Mouse (Mus musculus) heart, embryonic 11.5 days (tissue): ENCODE results near the gene Ntrk3. TPM values are rescaled to one million over a fixed set of nuclear protein-coding genes. Genes with fewer than 3 reads are reported as not detected.

Experiments used
- ATAC-seq: fragments of 200-750 bp; cut with Nextera tagmentation; replicated peaks from 2 replicates; pipeline ENCODE4 v1.8.0; 2017; ENCODE audit warnings: moderate library complexity; ENCODE audit not compliant: insufficient number of reproducible peaks, low FRiP score, low TSS enrichment
- H3K27ac ChIP-seq: fragments of 300-500 bp; sonication (generic); 2 replicates; pipeline ENCODE4 v1.5.1; 2014; ENCODE audit warnings: mild to moderate bottlenecking, low read depth, low read length
- H3K27me3 ChIP-seq: fragments of 300-500 bp; sonication (generic); 2 replicates; pipeline ENCODE4 v1.6.1; 2014; ENCODE audit warnings: mild to moderate bottlenecking, low read length, mixed read lengths; ENCODE audit not compliant: control insufficient read depth, insufficient read depth
- H3K36me3 ChIP-seq: fragments of 300-500 bp; sonication (generic); 2 replicates; pipeline ENCODE4 v1.6.1; 2014; ENCODE audit warnings: mild to moderate bottlenecking, low read length, moderate library complexity, mixed read lengths; ENCODE audit not compliant: control insufficient read depth, insufficient read depth
- H3K4me1 ChIP-seq: fragments of 300-500 bp; sonication (generic); 2 replicates; pipeline ENCODE4 v1.6.1; 2014; ENCODE audit warnings: low read length; ENCODE audit not compliant: control insufficient read depth, insufficient read depth
- H3K4me2 ChIP-seq: fragments of 300-500 bp; sonication (generic); 2 replicates; pipeline ENCODE4 v1.6.1; 2014; ENCODE audit warnings: mild to moderate bottlenecking, moderate library complexity
- H3K4me3 ChIP-seq: fragments of 300-500 bp; sonication (generic); 2 replicates; pipeline ENCODE4 v1.5.1; 2014; ENCODE audit warnings: low read depth, low read length
- H3K9ac ChIP-seq: fragments of 300-500 bp; sonication (generic); 2 replicates; pipeline ENCODE4 v1.6.1; 2014; ENCODE audit warnings: mild to moderate bottlenecking, low read depth, low read length, moderate library complexity
- H3K9me3 ChIP-seq: fragments of 300-500 bp; sonication (generic); replicated peaks from 2 replicates; pipeline ENCODE4 v1.6.1; 2016; ENCODE audit warnings: low read length; ENCODE audit not compliant: control insufficient read depth
- WGBS: fragments of 180-500 bp; shearing (Covaris S2); extraction: QIAGEN DNeasy Blood & Tissue Kit; methylation state at CpG from one replicate; pipeline ENCODE4 v1.1.7; 2014; ENCODE audit not compliant: insufficient replicate concordance; 5-methylcytosine and 5-hydroxymethylcytosine counted together
- polyA plus RNA-seq: library from polyadenylated mRNA; unstranded; fragments of >200 nt; fragmentation: Nextera tagmentation; extraction: Ambion mirVana; gene quantifications from 2 replicates; pipeline ENCODE4 v1.2.1, GENCODE M21; 2014

Gene Ntrk3
- polyA plus RNA-seq, 1 experiment from 2014 or later, result 1.1 TPM

GRCm38 (mm10) chr7:78220949-78221348 lies 516.9 kb downstream of the Ntrk3 start:
- no peaks in the 10 kb centered on the region for H3K27me3 ChIP-seq
- H3K27ac ChIP-seq, result no peak overlapping the region
- H3K4me3 ChIP-seq, result no peak overlapping the region
- H3K4me1 ChIP-seq, result no peaks in the 10 kb centered on the region
- H3K9ac ChIP-seq, result no peak overlapping the region
- WGBS, result 65% methylated on average over 4 of the region's 4 CpGs
- ATAC-seq, result no peak
- H3K9me3 ChIP-seq, result no peaks in the 10 kb centered on the region
- H3K36me3 ChIP-seq, result no peaks in the 10 kb centered on the region
- no peak overlapping the region for H3K4me2 ChIP-seq

GRCm38 (mm10) chr7:78190931-78191653 lies 546.7 kb downstream of the Ntrk3 start:
- ATAC-seq, result no peak
- no peak overlapping the region for H3K9ac ChIP-seq
- H3K9me3 ChIP-seq, result no peaks in the 10 kb centered on the region
- H3K36me3 ChIP-seq, result no peaks in the 10 kb centered on the region
- H3K27me3 ChIP-seq, result peaks cover 3% of the 10 kb centered on the region; the same call in 1 of the 2 replicates
- H3K4me2 ChIP-seq, result no peak overlapping the region
- H3K4me1 ChIP-seq, result no peaks in the 10 kb centered on the region
- H3K4me3 ChIP-seq, result no peak overlapping the region
- WGBS, result 17% methylated on average over 17 of the region's 17 CpGs
- H3K27ac ChIP-seq, result no peak overlapping the region

GRCm38 (mm10) chr7:78185578-78185977 lies 552.2 kb downstream of the Ntrk3 start:
- ATAC-seq, result no peak
- H3K4me1 ChIP-seq, result no peaks in the 10 kb centered on the region
- 59% methylated on average over 4 of the region's 4 CpGs for WGBS
- no peaks in the 10 kb centered on the region for H3K36me3 ChIP-seq
- H3K27ac ChIP-seq, result no peak overlapping the region
- no peaks in the 10 kb centered on the region; the same call in 1 of the 2 replicates for H3K27me3 ChIP-seq
- no peak overlapping the region for H3K4me2 ChIP-seq
- H3K9ac ChIP-seq, result no peak overlapping the region
- H3K9me3 ChIP-seq, result no peaks in the 10 kb centered on the region
- H3K4me3 ChIP-seq, result no peak overlapping the region

GRCm38 (mm10) chr7:78183396-78183795 lies 554.4 kb downstream of the Ntrk3 start:
- H3K27me3 ChIP-seq, result no peaks in the 10 kb centered on the region
- H3K9me3 ChIP-seq, result no peaks in the 10 kb centered on the region
- H3K4me2 ChIP-seq, result no peak overlapping the region
- WGBS, result 11% methylated on average over 1 of the region's 1 CpGs
- ATAC-seq, result no peak
- no peak overlapping the region for H3K9ac ChIP-seq
- H3K4me3 ChIP-seq, result no peak overlapping the region
- no peak overlapping the region for H3K27ac ChIP-seq
- no peaks in the 10 kb centered on the region for H3K4me1 ChIP-seq
- no peaks in the 10 kb centered on the region for H3K36me3 ChIP-seq

GRCm38 (mm10) chr7:78179996-78180665 lies 557.7 kb downstream of the Ntrk3 start:
- ATAC-seq, result no peak
- Histone ChIP-seq H3K27ac (no peak overlapping the region), H3K9me3 (no peaks in the 10 kb centered on the region), H3K9ac (no peak overlapping the region), H3K4me2 (no peak overlapping the region), H3K4me3 (no peak overlapping the region), H3K36me3 (no peaks in the 10 kb centered on the region), H3K4me1 (no peaks in the 10 kb centered on the region), H3K27me3 (no peaks in the 10 kb centered on the region)
- 72% methylated on average over 4 of the region's 4 CpGs for WGBS

- ATAC-seq, result no peak
- no peak overlapping the region for H3K9ac ChIP-seq
- 76% methylated on average over 5 of the region's 5 CpGs for WGBS
- no peak overlapping the region for H3K4me3 ChIP-seq
- no peak overlapping the region for H3K4me2 ChIP-seq
- no peak overlapping the region for H3K27ac ChIP-seq
- H3K36me3 ChIP-seq, result no peaks in the 10 kb centered on the region
- H3K27me3 ChIP-seq, result no peaks in the 10 kb centered on the region
- H3K9me3 ChIP-seq, result no peaks in the 10 kb centered on the region
- no peaks in the 10 kb centered on the region for H3K4me1 ChIP-seq
Observed at GRCm38 (mm10) chr7:78172267-78172955, 565.4 kb downstream of the Ntrk3 start.

GRCm38 (mm10) chr7:78165466-78165865 lies 572.3 kb downstream of the Ntrk3 start:
- H3K27ac ChIP-seq, result no peak overlapping the region
- ATAC-seq, result no peak

GRCm38 (mm10) chr7:78157946-78158345 lies 579.9 kb downstream of the Ntrk3 start:
- no peaks in the 10 kb centered on the region for H3K9me3 ChIP-seq
- no peaks in the 10 kb centered on the region for H3K36me3 ChIP-seq
- no peak overlapping the region for H3K4me3 ChIP-seq
- no peak overlapping the region for H3K4me2 ChIP-seq
- no peaks in the 10 kb centered on the region for H3K27me3 ChIP-seq
- no peak overlapping the region for H3K9ac ChIP-seq
- no peak overlapping the region for H3K27ac ChIP-seq
- H3K4me1 ChIP-seq, result no peaks in the 10 kb centered on the region
- WGBS, result 75% methylated on average over 2 of the region's 2 CpGs
- ATAC-seq, result no peak

More at GRCm38 (mm10) chr7:78165466-78165865, 572.3 kb downstream of the Ntrk3 start:
- no peak overlapping the region for H3K9ac ChIP-seq
- no peaks in the 10 kb centered on the region for H3K9me3 ChIP-seq
- no peak overlapping the region for H3K4me3 ChIP-seq
- WGBS, result 52% methylated on average over 1 of the region's 1 CpGs
- H3K4me1 ChIP-seq, result no peaks in the 10 kb centered on the region
- no peaks in the 10 kb centered on the region for H3K27me3 ChIP-seq
- H3K4me2 ChIP-seq, result no peak overlapping the region
- no peaks in the 10 kb centered on the region for H3K36me3 ChIP-seq
